20 mouse cellular contexts compared by ENCODE assay signal in the genomic region with DNA sequence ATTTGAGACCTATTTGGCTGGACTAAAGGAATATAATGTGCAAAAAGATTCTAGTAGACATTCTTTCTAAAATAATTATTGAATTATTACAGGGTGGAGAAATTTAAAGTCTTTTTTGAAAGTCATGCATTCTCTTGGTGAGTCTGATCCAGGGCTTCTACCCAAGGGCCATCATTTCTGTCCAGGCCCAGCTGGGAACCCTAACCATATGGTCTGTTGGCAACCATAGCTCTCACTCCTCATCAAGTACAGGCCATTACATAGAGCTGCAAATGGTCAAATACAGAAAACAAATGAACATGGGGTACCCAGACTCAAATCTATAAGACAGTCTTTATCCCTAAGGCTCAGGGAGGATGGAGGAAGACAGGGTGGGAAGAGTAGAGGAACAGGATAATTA.
DNase-seq lines count a peak whose midpoint lies in the region; ATAC-seq lines count a peak whose summit lies in the region.
"Had no signal": no experiment of that assay in that cellular context is flagged by ENCODE, and none has a peak within 500 bp of the region (broad histone marks: within the 10 kb centered on the region; RNA-seq: fewer than 3 reads in every experiment).

No protein-coding gene starts in this region.

- no peak for DNase-seq in cerebellum, postnatal 4 days (ENCODE audit: low spot score in 2 of 2)
- DNase-seq in brain, adult 2 months (ENCODE audit: low read depth, low spot score): peak; percentile 78
- DNase-seq in cerebellum, adult 8-10 months: peak; percentile 31
- DNase-seq in cerebellum, postnatal 25 days: peak; percentile 71 to 80
- no peak for DNase-seq in heart, adult 18-20 months
- no peak for DNase-seq in layer of hippocampus, adult 9-10 months (ENCODE audit: low spot score)
- DNase-seq: adrenal gland, adult 8-10 months; gastrocnemius, adult 2 months; gastrocnemius, postnatal 36 days; kidney, adult 2 months; liver, embryonic 13.5 days; lung, adult 18-20 months; midbrain, embryonic 14.5 days; retina, postnatal 1 day; right cerebral cortex, postnatal 14 days had no signal

- peak; percentile 71; the same call in 1 of the 2 replicates for ATAC-seq in cerebellum, adult (ENCODE audit: insufficient number of reproducible peaks, low FRiP score, low TSS enrichment)
- ATAC-seq: activated CD4-positive, CD25-positive, alpha-beta regulatory T cell, adult 4 months; forebrain, embryonic 16.5 days; intestine, embryonic 15.5 days; lung, postnatal 0 days had no signal

Comparison
In these comparisons a context has a peak if more than half of its experiments do, and no peak if none do; other contexts are left out.
1. DNase-seq: peak in brain, adult 2 months (single experiment), cerebellum, adult 8-10 months (single experiment) and cerebellum, postnatal 25 days (2 of 2); none in cerebellum, postnatal 4 days (0 of 2), heart, adult 18-20 months (0 of 2) and layer of hippocampus, adult 9-10 months (single experiment).